Mouse (Mus musculus) lung, embryonic 15.5 days (tissue): ENCODE data around the gene Katna1. TPM values are rescaled to one million over a fixed set of nuclear protein-coding genes. Genes with fewer than 3 reads are reported as not detected.

Experiments used
- ATAC-seq: fragments of 200-750 bp; cut with Nextera tagmentation; 2 replicates; pipeline ENCODE4 v1.8.0; 2017; ENCODE audit warnings: moderate number of reproducible peaks, borderline replicate concordance; ENCODE audit not compliant: low FRiP score, low TSS enrichment; ENCODE audit errors: extremely low read depth
- H3K27ac ChIP-seq: fragments of 300-500 bp; sonication (generic); 2 replicates; pipeline ENCODE4 v1.5.1; 2015; ENCODE audit warnings: moderate library complexity, mild to moderate bottlenecking, inconsistent platforms
- H3K27me3 ChIP-seq: fragments of 300-500 bp; sonication (generic); 2 replicates; pipeline ENCODE4 v1.6.1; 2015; ENCODE audit warnings: inconsistent platforms
- H3K36me3 ChIP-seq: fragments of 300-500 bp; sonication (generic); 2 replicates; pipeline ENCODE4 v1.6.1; 2015; ENCODE audit warnings: inconsistent platforms
- H3K4me1 ChIP-seq: fragments of 300-500 bp; sonication (generic); 2 replicates; pipeline ENCODE4 v1.6.1; 2015; ENCODE audit warnings: inconsistent platforms
- H3K4me2 ChIP-seq: fragments of 300-500 bp; sonication (generic); 2 replicates; pipeline ENCODE4 v1.6.1; 2015; ENCODE audit warnings: inconsistent platforms, mild to moderate bottlenecking, moderate library complexity
- H3K4me3 ChIP-seq: fragments of 300-500 bp; sonication (generic); 2 replicates; pipeline ENCODE4 v1.5.1; 2015; ENCODE audit warnings: mild to moderate bottlenecking, inconsistent platforms
- H3K9ac ChIP-seq: fragments of 300-500 bp; sonication (generic); 2 replicates; pipeline ENCODE4 v1.6.1; 2015; ENCODE audit warnings: inconsistent platforms
- H3K9me3 ChIP-seq: fragments of 300-500 bp; sonication (generic); 2 replicates; pipeline ENCODE4 v1.6.1; 2016; ENCODE audit warnings: inconsistent platforms
- WGBS: fragments of 180-500 bp; shearing (Covaris S2); methylation state at CpG from one replicate; pipeline ENCODE4 v1.1.7; 2015; 5-methylcytosine and 5-hydroxymethylcytosine counted together
- polyA plus RNA-seq: library from polyadenylated mRNA; unstranded; fragments of >200 nt; fragmentation: Nextera tagmentation; extraction: Ambion mirVana; gene quantifications from 2 replicates; pipeline ENCODE4 v1.2.1, GENCODE M21; 2015

Gene Katna1
- polyA plus RNA-seq, 1 experiment from 2014 or later, result 54.4 TPM

- Histone ChIP-seq H3K4me1 (0 out of 2 replicates have a peak, but pooled peaks cover 6% of the 10 kb centered on the region), H3K4me2 (peak overlapping the region; percentile 80), H3K9me3 (no peaks in the 10 kb centered on the region), H3K27ac (peak overlapping the region; percentile 45; the same call in 1 of the 2 replicates), H3K9ac (peak overlapping the region; percentile 61), H3K4me3 (peak overlapping the region; percentile 77), H3K36me3 (0 out of 2 replicates have a peak, but pooled peaks cover 9% of the 10 kb centered on the region), H3K27me3 (no peaks in the 10 kb centered on the region)
- ATAC-seq, result peak; percentile 96
- under 1% methylated on average over 60 of the region's 77 CpGs for WGBS
Measured at GRCm38 (mm10) chr10:7780238-7781176, 54.7 kb downstream of the Katna1 start.

- no peak for ATAC-seq
- 0 out of 2 replicates have a peak, but pooled peaks cover 6% of the 10 kb centered on the region for H3K4me1 ChIP-seq
- 0 out of 2 replicates have a peak, but pooled peaks cover 5% of the 10 kb centered on the region for H3K36me3 ChIP-seq
- H3K4me2 ChIP-seq, result peak overlapping the region; percentile 80
- no peak overlapping the region for H3K27ac ChIP-seq
- no peaks in the 10 kb centered on the region for H3K9me3 ChIP-seq
- H3K27me3 ChIP-seq, result no peaks in the 10 kb centered on the region
- 49% methylated on average over 3 of the region's 3 CpGs for WGBS
- peak overlapping the region; percentile 40; the same call in 1 of the 2 replicates for H3K9ac ChIP-seq
- H3K4me3 ChIP-seq, result peak overlapping the region; percentile 77
Measured at GRCm38 (mm10) chr10:7781214-7781613, 55.4 kb downstream of the Katna1 start.

- ATAC-seq, result no peak
- 33% methylated on average over 2 of the region's 2 CpGs for WGBS
- Histone ChIP-seq H3K4me1 (0 out of 2 replicates have a peak, but pooled peaks cover 6% of the 10 kb centered on the region), H3K4me2 (no peak overlapping the region), H3K36me3 (peaks cover 11% of the 10 kb centered on the region), H3K27me3 (no peaks in the 10 kb centered on the region), H3K27ac (no peak overlapping the region), H3K9ac (no peak overlapping the region), H3K4me3 (no peak overlapping the region), H3K9me3 (no peaks in the 10 kb centered on the region)
Measured at GRCm38 (mm10) chr10:7787319-7787718, 61.5 kb downstream of the Katna1 start.

- peaks cover 15% of the 10 kb centered on the region for H3K4me1 ChIP-seq
- H3K4me2 ChIP-seq, result peak overlapping the region; percentile 60
- 1% methylated on average over 10 of the region's 10 CpGs for WGBS
- H3K9me3 ChIP-seq, result no peaks in the 10 kb centered on the region
- H3K27me3 ChIP-seq, result no peaks in the 10 kb centered on the region
- H3K36me3 ChIP-seq, result peaks cover 22% of the 10 kb centered on the region
- no peak for ATAC-seq
- H3K27ac ChIP-seq, result peak overlapping the region; percentile 48; the same call in 1 of the 2 replicates
- peak overlapping the region; percentile 82 for H3K9ac ChIP-seq
- peak overlapping the region; percentile 74 for H3K4me3 ChIP-seq
Measured at GRCm38 (mm10) chr10:7792254-7792750, 66.5 kb downstream of the Katna1 start.

- peak; percentile 95 for ATAC-seq
- under 1% methylated on average over 52 of the region's 52 CpGs for WGBS
Measured at GRCm38 (mm10) chr10:7792751-7793385, 67.1 kb downstream of the Katna1 start, which contains the start of the genes Ginm1 and Ppil4. Gene Ginm1, minus strand, starts transcription at chr10:7792824. Gene Ppil4, plus strand, starts transcription at chr10:7792891.

GRCm38 (mm10) chr10:7801258-7801657 lies 75.5 kb downstream of the Katna1 start:
- WGBS, result 85% methylated on average over 3 of the region's 3 CpGs
- Histone ChIP-seq H3K27ac (no peak overlapping the region), H3K9me3 (no peaks in the 10 kb centered on the region)

More at GRCm38 (mm10) chr10:7792751-7793385, 67.1 kb downstream of the Katna1 start, which contains the start of the genes Ginm1 and Ppil4:
- Histone ChIP-seq H3K27ac (peak within 1 kb of the TSS; percentile 48; the same call in 1 of the 2 replicates), H3K4me1 (peaks cover 15% of the 10 kb centered on the region), H3K36me3 (peaks cover 27% of the 10 kb centered on the region), H3K4me3 (peak within 1 kb of the TSS; percentile 74), H3K27me3 (no peaks in the 10 kb centered on the region), H3K4me2 (peak within 1 kb of the TSS; percentile 68), H3K9ac (peak within 1 kb of the TSS; percentile 82), H3K9me3 (no peaks in the 10 kb centered on the region)

GRCm38 (mm10) chr10:7802519-7803140 lies 76.8 kb downstream of the Katna1 start:
- ATAC-seq, result no peak

More at GRCm38 (mm10) chr10:7801258-7801657, 75.5 kb downstream of the Katna1 start:
- Histone ChIP-seq H3K27me3 (no peaks in the 10 kb centered on the region), H3K4me1 (no peaks in the 10 kb centered on the region), H3K4me3 (no peak overlapping the region), H3K9ac (no peak overlapping the region), H3K4me2 (no peak overlapping the region), H3K36me3 (peaks cover 83% of the 10 kb centered on the region)
- no peak for ATAC-seq

GRCm38 (mm10) chr10:7809937-7810336 lies 84.1 kb downstream of the Katna1 start:
- peaks cover 56% of the 10 kb centered on the region for H3K36me3 ChIP-seq

More at GRCm38 (mm10) chr10:7802519-7803140, 76.8 kb downstream of the Katna1 start:
- Histone ChIP-seq H3K9ac (no peak overlapping the region), H3K27ac (no peak overlapping the region), H3K4me3 (no peak overlapping the region), H3K4me1 (no peaks in the 10 kb centered on the region), H3K36me3 (peaks cover 75% of the 10 kb centered on the region), H3K9me3 (no peaks in the 10 kb centered on the region), H3K4me2 (no peak overlapping the region), H3K27me3 (no peaks in the 10 kb centered on the region)
- 91% methylated on average over 2 of the region's 2 CpGs for WGBS

More at GRCm38 (mm10) chr10:7809937-7810336, 84.1 kb downstream of the Katna1 start:
- 51% methylated on average over 2 of the region's 2 CpGs for WGBS
- Histone ChIP-seq H3K4me2 (no peak overlapping the region), H3K4me3 (no peak overlapping the region), H3K27me3 (no peaks in the 10 kb centered on the region), H3K27ac (no peak overlapping the region), H3K4me1 (no peaks in the 10 kb centered on the region), H3K9me3 (no peaks in the 10 kb centered on the region), H3K9ac (no peak overlapping the region)
- ATAC-seq, result no peak

Other genes starting within 250 kb of the Katna1 start
- 4.7 and 5.1 TPM in 2 replicates for gene Lrp11, start 136.2 kb upstream of the Katna1 start, polyA plus RNA-seq
- 57.2 and 59.6 TPM in 2 replicates for gene Nup43, start 58.5 kb upstream of the Katna1 start, polyA plus RNA-seq
- gene Pcmt1, start 44.9 kb upstream of the Katna1 start, polyA plus RNA-seq, result 122 and 128 TPM in 2 replicates
- gene Lats1, start 44.8 kb upstream of the Katna1 start, polyA plus RNA-seq, result 7.1 and 7.4 TPM in 2 replicates
- 87.7 and 88.8 TPM in 2 replicates for gene Ginm1, start 66.8 kb downstream of the Katna1 start, polyA plus RNA-seq
- gene Ppil4, start 66.9 kb downstream of the Katna1 start, polyA plus RNA-seq, result 37.5 and 39.0 TPM in 2 replicates
- gene Zc3h12d, start 106.5 kb downstream of the Katna1 start, polyA plus RNA-seq, result 0.14 and 0.23 TPM in 2 replicates
- gene Tab2, start 230.2 kb downstream of the Katna1 start, polyA plus RNA-seq, result 18.1 and 18.5 TPM in 2 replicates